Mouse (Mus musculus) T-cell, adult 2 months (primary cell): ENCODE results near the gene Pcsk5.

ENCODE experiments used
- DNase-seq: peaks from one replicate; pipeline ENCODE4 v3.0.0; 2022; ENCODE audit warnings: low spot score

Pcsk5 gene

DNA sequence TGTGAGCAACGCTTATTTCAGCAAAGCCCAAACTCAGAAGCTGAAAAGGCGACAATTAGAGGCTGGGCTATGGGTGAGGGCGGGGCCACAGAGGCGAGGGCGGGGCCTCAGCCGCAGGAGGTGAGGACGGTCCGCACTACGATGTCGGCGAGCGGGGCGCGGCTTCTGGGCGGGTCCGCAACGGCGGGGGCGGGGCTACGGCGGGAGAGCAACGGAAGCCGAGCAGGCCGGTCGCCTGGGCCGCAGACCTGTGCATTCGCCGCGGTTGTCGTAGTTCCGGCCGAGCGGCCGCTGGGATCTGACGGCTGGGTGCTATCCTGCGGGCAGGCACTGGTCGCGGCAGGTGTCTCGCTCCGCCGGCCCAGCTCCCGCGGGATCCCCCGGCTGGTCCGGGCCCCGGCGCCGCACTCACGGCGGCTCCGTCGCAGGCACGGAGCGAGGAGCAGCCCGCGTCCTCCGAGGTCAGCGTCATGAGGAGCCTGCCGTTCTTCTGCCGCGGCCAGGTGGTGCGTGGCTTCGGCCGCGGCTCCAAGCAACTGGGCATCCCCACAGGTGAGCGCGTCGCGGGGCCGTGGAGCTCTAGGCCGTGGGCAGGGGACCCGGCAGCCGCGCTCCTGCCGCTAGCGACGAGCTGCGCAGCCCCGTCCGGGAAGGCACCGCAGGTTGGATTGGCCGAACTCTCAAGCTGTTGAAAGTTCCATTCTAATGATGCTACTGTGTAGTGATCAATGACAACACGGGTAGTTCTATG lies 443.4 kb downstream of the Pcsk5 start, which contains the start of gene Rfk:
Rfk (plus strand) TSS at position 203 of the 751 bp plus-strand sequence.
- DNase-seq: peak; percentile 86

DNA sequence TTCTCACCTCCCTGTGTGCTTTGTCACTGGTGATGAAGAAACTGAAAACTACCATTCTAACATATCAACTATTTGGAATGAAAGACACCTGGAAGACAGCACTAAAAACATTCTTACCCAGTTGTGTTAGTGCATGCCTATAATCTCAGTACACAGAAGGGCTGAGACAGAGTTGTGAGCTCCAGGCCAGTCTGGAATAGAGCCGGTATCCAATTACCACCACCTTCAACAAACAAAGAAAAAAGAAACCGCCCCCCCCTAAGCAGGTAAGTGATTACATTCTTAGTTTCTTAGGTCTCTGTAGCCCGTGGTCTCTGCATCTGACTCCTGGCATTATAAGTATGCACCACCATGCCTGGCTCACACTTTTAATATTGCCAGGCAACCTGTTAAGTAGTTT lies 444.6 kb downstream of the Pcsk5 start:
- DNase-seq: no peak

DNA sequence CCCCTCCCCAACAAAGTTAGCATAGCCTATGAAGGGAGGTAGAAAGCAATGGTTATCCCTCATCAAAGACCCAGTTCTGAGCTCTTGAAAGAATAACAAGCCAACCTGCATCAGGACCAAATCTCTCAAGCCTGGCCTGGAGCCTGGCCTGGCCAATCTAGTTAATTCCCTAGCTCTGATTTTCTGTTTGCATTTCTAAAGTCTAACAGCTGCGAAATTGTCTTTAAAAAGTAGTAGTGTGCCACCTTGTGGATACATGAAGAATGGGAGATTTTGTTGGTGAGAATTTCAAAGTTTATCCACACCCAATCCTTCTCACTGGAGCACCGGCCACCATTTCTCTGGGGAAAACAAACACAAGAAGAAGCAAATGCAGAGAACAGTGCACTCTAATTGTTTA lies 449.0 kb downstream of the Pcsk5 start:
- DNase-seq: no peak

DNA sequence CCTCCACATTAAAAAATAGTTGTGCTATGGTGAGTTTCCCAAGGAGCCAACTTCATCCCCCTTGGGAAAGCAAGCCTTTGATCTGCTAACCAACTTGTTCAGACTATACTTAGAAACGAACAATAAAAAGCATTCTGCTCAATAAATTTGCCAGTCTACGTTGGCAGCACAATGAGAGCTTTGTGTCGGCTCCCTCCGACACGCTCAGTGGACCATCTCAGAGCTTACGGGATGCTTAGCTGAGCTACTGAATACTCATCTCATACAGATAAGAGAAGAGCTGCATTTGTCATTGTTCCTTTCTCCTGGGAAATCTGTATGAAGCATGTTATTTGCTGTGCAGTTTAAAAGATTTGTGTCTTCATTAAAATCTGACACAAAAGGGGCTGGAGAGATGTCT lies 451.0 kb downstream of the Pcsk5 start:
- DNase-seq: no peak

DNA sequence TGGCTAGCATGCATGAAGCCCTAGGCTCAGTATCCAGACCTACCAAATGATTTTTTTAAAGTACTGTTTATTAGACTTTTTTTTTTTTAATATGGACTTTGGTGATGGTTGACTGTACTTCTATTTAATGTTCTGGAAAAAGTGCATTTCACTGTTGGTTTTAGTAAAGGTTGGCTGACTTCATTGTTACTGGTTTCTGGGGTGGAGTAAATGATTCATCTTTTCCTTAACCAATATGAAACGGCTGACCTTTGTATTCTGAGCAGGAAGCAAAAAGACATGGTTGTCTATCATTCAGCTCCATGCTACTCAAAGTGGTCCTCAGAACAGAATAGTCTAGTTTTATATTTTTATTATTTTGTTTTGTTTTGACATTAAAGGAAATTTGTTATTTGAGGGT lies 452.0 kb downstream of the Pcsk5 start:
- DNase-seq: no peak

DNA sequence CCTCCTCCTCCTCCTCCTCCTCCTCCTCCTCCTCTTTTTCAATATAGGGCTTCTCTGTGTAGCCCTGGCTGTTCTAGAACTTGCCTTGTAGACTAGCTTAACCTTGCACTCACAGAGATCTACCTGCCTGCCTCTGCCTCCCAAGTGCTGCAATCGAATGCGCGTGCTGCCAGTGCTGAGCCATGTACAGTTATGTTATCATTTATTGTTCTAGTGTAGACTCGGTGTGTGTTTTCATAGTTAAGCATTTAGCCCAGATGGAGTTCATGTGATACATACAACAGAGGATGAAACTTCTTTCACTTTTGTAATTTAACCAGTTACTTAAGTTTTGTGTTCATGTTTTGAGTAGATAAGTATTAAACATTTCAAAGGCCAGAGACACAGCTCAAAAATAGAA lies 452.4 kb downstream of the Pcsk5 start:
- no peak for DNase-seq

DNA sequence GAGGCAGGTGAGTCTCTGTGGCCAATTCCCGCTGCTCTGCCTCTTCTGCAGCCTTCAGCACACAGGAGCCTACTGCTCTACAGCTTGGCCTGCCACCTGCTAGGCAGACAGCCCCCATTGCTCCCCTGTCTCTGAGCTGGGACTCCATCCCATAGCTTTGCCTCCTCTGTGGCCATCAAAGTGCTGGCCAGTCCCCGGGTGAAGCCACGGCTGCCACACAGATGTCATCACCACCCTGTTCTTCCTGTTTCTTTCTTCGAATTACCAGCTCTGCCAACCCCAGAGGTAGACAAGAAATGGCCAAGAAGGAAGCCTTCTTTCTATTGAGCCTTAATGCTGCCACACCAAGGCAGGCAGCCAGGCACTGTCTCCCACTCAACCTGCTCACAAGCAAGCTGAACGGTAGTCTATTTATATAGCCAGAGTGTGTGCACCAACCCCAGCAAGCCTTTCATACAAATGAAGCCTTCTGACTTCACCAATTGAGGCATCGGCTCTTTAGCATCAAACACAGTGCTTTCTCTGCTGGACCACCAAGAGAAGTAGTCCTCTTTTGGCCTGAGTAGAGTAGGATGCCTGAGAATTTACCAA lies 454.5 kb downstream of the Pcsk5 start:
- no peak for DNase-seq
